Mouse (Mus musculus) G1E (cell line): ENCODE data around the gene Axin2.

Source experiments
- CTCF ChIP-seq: IDR thresholded peaks from 2 replicates; pipeline ENCODE4 v1.5.1; 2012; ENCODE audit warnings: low read depth, low read length, inconsistent platforms, mixed read lengths
- GATA1 ChIP-seq: IDR thresholded peaks from 2 replicates; pipeline ENCODE4 v1.6.1; 2012; ENCODE audit warnings: borderline replicate concordance, low read length, inconsistent platforms, mixed read lengths
- GATA2 ChIP-seq: IDR thresholded peaks from 2 replicates; pipeline ENCODE4 v1.6.1; 2012; ENCODE audit warnings: low read depth, low read length, inconsistent platforms, borderline replicate concordance
- POLR2AphosphoS5 ChIP-seq: IDR thresholded peaks from 2 replicates; pipeline ENCODE4 v1.6.1; 2012; ENCODE audit warnings: low read depth, low read length, inconsistent platforms; ENCODE audit not compliant: insufficient replicate concordance

GRCm38 (mm10) chr11:108898483-108898882 is 21.7 kb upstream of the Axin2 start:
- TF ChIP-seq CTCF (no peak), GATA1 (no peak), GATA2 (no peak), POLR2AphosphoS5 (no peak)
